Mouse (Mus musculus) hindbrain, embryonic 10.5 days (tissue): ENCODE results near the gene Fcgrt. TPM values are rescaled to one million over a fixed set of nuclear protein-coding genes. Genes with fewer than 3 reads are reported as not detected.
A peak's percentile ranks its signal among the peaks of the same experiment; 100 is the strongest.

Source experiments
- DNase-seq: peaks from one replicate; pipeline ENCODE4 v3.0.0-alpha.2; 2017; ENCODE audit warnings: low spot score
- H3K27ac ChIP-seq: fragments of 300-500 bp; sonication (generic); 2 replicates; pipeline ENCODE4 v1.5.1; 2016; ENCODE audit warnings: mild to moderate bottlenecking, moderate library complexity
- H3K27me3 ChIP-seq: fragments of 300-500 bp; sonication (generic); 2 replicates; pipeline ENCODE4 v1.6.1; 2016; ENCODE audit warnings: mild to moderate bottlenecking; ENCODE audit not compliant: poor library complexity, insufficient read depth, severe bottlenecking
- H3K36me3 ChIP-seq: fragments of 300-500 bp; sonication (generic); 2 replicates; pipeline ENCODE4 v1.6.1; 2016; ENCODE audit warnings: mild to moderate bottlenecking, moderate library complexity
- H3K4me1 ChIP-seq: fragments of 300-500 bp; sonication (generic); replicated peaks from 2 replicates; pipeline ENCODE4 v1.6.1; 2016; ENCODE audit warnings: mild to moderate bottlenecking
- H3K4me3 ChIP-seq: fragments of 300-500 bp; sonication (generic); 2 replicates; pipeline ENCODE4 v1.5.1; 2016; ENCODE audit warnings: mild to moderate bottlenecking, moderate library complexity
- H3K9me3 ChIP-seq: fragments of 300-500 bp; sonication (generic); 2 replicates; pipeline ENCODE4 v1.6.1; 2016; ENCODE audit warnings: mild to moderate bottlenecking, moderate library complexity
- WGBS: fragments of 180-500 bp; shearing (Covaris S2); methylation state at CpG from one replicate; pipeline ENCODE4 v1.1.7; 2016; 5-methylcytosine and 5-hydroxymethylcytosine counted together
- polyA plus RNA-seq: library from polyadenylated mRNA; unstranded; fragments of >200 nt; fragmentation: Nextera tagmentation; extraction: Ambion mirVana; gene quantifications from 2 replicates; pipeline ENCODE4 v1.2.1, GENCODE M21; 2016

Gene Fcgrt
- polyA plus RNA-seq, 1 experiment from 2014 or later = 13.1 TPM

DNA sequence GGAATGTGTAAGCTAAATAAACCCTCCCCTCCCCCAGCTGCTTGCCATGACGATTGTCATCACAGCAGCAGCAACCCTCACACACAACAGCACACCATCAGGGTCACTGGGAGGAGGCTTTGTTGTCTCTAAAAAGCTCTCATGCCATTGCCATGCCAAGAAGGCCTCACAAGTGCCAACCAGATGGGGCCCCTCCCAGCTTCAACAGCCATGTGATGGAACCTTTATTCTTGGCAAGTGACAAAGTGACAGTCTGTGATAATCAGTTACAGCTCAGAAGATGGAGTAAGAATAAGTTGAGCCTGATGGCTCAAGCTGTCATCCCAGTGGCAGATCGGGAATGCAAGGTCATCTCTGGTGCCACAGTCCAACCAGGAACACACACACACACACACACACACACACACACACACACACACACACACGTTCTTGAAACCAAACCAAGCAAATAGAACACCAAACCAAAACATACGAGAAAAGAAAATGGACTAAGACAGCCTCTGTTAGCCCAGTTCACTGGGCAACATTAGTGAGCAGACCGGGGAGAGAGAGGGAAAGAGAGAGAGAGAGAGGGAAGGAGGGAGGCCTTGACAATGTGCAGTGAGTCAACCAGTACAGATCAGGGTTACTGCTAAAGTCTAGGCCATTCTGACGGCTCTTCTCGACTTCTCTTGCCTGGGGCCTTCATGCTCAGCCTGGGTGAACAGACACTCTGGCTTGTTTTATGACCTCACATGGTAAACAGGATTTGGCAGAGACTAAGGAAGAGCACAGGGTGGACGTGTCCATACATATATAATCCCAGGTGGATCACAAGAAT, 36.5 kb upstream of the Fcgrt start:
- no peak for DNase-seq
- 88% methylated on average over 8 of the region's 8 CpGs for WGBS

DNA sequence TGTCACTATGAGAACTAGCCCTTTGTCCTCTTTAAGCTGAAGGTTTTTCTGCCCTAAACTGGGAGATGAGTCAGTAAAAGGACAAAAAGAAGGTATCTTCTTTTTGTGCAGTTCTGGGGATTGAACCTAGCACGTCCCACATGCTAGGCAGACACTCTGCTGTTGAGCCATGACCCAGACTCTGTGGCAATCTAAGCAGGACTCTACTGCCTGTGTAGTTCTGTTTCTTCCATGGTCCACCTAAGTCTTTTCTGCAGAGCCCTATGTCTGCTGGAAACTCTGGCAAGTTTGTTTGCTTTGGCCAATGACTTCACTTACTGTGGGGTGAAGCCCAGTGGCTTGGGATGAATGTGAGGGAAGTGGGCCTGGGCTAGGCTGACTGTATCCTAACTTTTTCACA, 34.8 kb upstream of the Fcgrt start:
- DNase-seq = no peak
- Histone ChIP-seq H3K36me3 (peaks cover 22% of the 10 kb centered on the region), H3K27me3 (peaks cover 40% of the 10 kb centered on the region), H3K4me1 (peaks cover 29% of the 10 kb centered on the region), H3K4me3 (no peak overlapping the region), H3K27ac (no peak overlapping the region), H3K9me3 (no peaks in the 10 kb centered on the region)
- 86% methylated on average over 1 of the region's 1 CpGs for WGBS

More for the DNA sequence above, 36.5 kb upstream of the Fcgrt start:
- peaks cover 39% of the 10 kb centered on the region for H3K36me3 ChIP-seq
- H3K27me3 ChIP-seq = peaks cover 25% of the 10 kb centered on the region
- no peak overlapping the region for H3K4me3 ChIP-seq
- H3K27ac ChIP-seq = no peak overlapping the region
- H3K4me1 ChIP-seq = peaks cover 16% of the 10 kb centered on the region
- H3K9me3 ChIP-seq = no peaks in the 10 kb centered on the region

DNA sequence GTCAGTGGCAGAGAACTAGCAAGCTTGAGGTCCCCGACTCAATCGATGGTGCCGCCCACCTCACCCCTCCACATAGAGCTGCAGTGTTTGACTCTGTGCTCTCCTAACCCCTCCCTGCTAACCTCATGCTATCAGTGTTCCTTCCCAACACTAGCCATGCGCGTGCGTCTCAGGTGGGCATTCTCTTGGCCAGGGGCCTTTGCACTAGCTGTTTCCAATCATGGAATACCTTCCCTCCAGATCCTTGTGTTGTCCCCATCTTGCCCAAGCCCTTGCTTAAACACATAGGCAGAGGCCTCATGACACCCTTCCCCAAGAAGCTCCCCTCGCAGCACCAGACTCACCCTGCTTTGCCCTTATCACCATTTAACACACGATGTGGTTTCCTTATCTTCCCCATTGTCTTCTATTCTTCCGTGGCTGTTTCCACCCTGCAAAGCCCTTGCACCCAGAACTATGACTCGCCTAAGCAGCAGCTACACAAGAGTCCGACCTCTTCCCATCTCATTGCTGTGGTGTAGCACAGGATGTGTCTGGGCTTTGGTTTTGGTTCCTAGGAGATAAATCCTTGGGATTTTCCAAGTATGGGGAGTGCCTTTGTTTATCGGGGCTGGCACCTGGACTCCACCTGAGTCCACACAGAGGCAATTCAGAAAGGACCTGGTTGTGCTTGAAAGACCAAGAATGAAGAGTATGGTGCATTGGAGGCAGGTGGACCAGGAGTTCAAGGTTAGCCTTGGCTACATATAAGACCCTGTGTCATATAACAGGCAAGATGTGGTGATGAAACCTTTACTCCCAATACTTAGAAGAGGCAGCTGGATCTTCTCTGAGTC, 33.7 kb upstream of the Fcgrt start:
- WGBS = 81% methylated on average over 12 of the region's 12 CpGs
- Histone ChIP-seq H3K9me3 (no peaks in the 10 kb centered on the region), H3K36me3 (peaks cover 12% of the 10 kb centered on the region), H3K4me3 (no peak overlapping the region), H3K27me3 (peaks cover 40% of the 10 kb centered on the region), H3K27ac (no peak overlapping the region), H3K4me1 (peaks cover 29% of the 10 kb centered on the region)
- DNase-seq = no peak

DNA sequence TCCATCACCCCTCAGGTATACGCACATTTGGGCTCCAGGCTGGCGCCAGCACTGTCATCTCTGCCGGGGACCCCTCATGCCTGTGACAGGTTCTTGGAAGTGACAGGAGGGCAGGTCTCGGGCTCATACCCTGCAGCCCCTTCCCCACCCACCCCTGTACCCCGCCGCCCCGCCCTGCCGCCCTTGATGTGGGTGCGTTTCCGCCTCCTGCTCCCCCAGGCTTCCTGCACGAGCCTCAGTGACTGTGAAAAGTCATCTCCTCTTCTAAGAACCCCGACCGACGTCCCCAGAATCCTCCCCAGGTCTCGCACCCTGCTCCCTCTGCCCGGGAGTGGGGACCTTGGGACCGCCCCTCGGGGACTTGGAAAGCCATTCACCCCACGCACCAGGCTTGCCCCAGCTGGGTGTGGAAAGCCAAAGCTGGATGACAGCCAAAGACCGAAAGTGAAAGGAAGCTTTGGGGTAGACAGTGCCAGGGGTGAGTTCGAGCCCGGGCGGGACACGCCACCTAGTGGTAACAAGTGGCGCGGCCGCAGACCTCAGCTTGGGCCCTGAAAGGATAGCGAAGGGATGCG, 32.4 kb upstream of the Fcgrt start, which contains the start of the genes Gm45713 and Flt3l:
Gene Gm45713, minus strand, starts transcription at position 239 of the 575 bp plus-strand sequence.
Gene Flt3l, minus strand, starts transcription at position 440 of the 575 bp plus-strand sequence.
- no peaks in the 10 kb centered on the region for H3K9me3 ChIP-seq
- peak within 1 kb of the TSS; percentile 66 for H3K4me3 ChIP-seq
- 4% methylated on average over 29 of the region's 29 CpGs for WGBS
- peaks cover 29% of the 10 kb centered on the region for H3K4me1 ChIP-seq
- peak within 1 kb of the TSS; percentile 82 for H3K27ac ChIP-seq
- H3K36me3 ChIP-seq = no peaks in the 10 kb centered on the region
- H3K27me3 ChIP-seq = peaks cover 40% of the 10 kb centered on the region
- peak; percentile 84 for DNase-seq

DNA sequence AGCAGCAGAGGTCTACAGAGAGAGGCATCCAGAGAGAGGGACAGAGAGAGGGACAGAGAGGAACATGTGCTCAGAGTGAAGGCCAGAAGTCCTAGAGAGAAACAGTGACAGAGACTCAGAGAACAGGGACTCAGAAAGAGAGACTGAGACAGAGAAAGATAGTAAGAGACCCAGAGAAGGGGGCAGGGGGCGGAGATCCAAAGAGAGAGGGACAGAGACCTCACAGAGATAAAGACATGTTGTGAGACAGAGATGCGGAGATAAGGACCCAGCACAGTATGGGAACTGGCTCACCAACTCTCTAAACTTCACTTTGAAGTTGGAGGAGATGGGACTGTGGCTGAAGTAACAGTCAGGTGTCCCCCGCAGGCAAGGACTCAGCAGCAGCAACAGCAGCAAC, 31.7 kb upstream of the Fcgrt start:
- H3K27me3 ChIP-seq = peaks cover 40% of the 10 kb centered on the region
- DNase-seq = no peak
- peaks cover 29% of the 10 kb centered on the region for H3K4me1 ChIP-seq
- WGBS = 79% methylated on average over 3 of the region's 3 CpGs
- H3K9me3 ChIP-seq = no peaks in the 10 kb centered on the region
- peak overlapping the region; percentile 66 for H3K4me3 ChIP-seq
- no peaks in the 10 kb centered on the region for H3K36me3 ChIP-seq
- H3K27ac ChIP-seq = peak overlapping the region; percentile 82; the same call in 1 of the 2 replicates

DNA sequence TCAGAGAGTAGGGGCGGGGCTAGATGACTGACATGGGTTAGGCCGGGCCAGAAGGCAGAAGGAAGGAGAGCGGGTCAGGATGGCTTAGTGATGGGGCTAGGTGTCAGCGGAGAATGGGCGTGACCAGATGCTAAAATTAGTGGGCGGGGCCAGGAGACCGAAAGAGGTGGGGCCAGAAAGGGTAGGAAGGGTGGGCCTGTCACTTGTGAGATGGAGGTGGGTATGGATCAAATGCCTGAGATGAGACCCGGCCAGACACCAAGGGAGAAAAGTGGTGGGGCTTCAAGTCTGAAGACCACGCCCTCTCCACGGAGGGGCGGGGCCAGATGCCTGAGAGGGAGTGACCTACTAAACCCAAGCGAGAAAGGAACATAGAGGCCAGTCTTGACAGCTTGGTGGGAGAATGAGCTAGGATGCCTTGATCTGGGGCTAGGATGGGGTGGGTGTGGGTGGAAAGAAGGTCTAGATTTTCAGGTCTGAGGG, 30.9 kb upstream of the Fcgrt start:
- no peak for DNase-seq
- H3K27me3 ChIP-seq = peaks cover 40% of the 10 kb centered on the region
- H3K9me3 ChIP-seq = no peaks in the 10 kb centered on the region
- no peak overlapping the region for H3K27ac ChIP-seq
- H3K4me1 ChIP-seq = peaks cover 33% of the 10 kb centered on the region
- peak overlapping the region; percentile 19 for H3K4me3 ChIP-seq
- WGBS = 5% methylated on average over 12 of the region's 12 CpGs
- no peaks in the 10 kb centered on the region for H3K36me3 ChIP-seq

DNA sequence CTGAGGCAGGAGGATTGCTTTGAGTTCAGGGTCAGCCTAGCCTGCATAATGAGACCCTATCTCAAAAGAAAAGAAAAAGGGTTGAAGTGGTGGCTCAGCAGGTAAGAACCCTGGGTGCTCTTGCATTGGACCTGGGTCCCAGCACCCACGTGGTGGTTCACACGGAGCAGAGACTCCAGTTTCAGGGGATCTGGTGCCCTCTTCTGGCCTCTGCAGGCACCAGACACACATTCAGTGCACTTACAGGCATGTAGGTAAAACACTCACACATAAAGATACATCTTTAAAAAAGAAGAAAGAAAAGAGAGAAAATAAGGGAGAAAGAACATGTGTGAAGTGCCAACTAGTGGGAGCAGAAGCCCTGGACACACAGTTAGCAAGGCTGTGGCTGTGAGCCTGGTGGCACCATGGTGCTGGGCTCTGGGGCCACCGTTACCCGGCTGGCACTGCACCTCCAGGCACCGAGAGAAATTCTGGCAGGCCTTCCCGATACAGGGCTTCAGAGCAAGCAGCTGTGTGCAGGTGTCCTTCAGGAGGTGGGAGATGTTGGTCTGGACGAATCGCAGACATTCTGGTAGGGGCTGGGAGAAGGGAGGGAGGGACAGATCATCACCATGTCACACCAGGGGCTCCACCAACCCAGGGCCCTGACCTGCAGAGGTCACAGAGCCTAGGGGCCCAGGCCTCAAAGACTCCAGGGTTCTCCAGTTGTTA, 30.0 kb upstream of the Fcgrt start:
- no peaks in the 10 kb centered on the region for H3K9me3 ChIP-seq
- 73% methylated on average over 8 of the region's 8 CpGs for WGBS
- H3K4me1 ChIP-seq = peaks cover 40% of the 10 kb centered on the region
- H3K4me3 ChIP-seq = no peak overlapping the region
- no peak for DNase-seq
- no peaks in the 10 kb centered on the region for H3K36me3 ChIP-seq
- H3K27me3 ChIP-seq = peaks cover 40% of the 10 kb centered on the region
- no peak overlapping the region for H3K27ac ChIP-seq

DNA sequence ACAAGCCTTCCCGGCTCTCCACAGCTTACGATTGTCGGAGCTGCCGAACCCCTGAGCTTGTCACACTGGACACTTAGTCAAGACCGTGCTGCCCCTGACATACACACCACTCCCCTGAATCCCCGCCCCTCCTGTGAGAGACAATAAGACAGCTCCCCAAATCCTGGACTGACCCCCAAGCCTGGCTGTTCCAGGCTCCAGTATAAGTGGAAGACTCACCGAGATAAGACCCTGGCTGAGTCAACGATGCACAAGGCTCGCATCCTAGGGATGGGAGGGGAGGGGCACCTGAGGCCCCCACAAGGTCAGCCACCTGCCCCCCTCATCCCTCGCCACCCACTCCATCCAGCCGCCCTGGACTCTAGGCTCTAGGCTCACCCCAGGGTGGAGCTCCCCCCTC, 28.2 kb upstream of the Fcgrt start:
- 77% methylated on average over 11 of the region's 11 CpGs for WGBS
- Histone ChIP-seq H3K4me3 (no peak overlapping the region), H3K4me1 (peaks cover 47% of the 10 kb centered on the region), H3K27ac (peak overlapping the region; percentile 9; the same call in 1 of the 2 replicates), H3K27me3 (peaks cover 26% of the 10 kb centered on the region), H3K9me3 (no peaks in the 10 kb centered on the region), H3K36me3 (peaks cover 12% of the 10 kb centered on the region)
- DNase-seq = no peak

DNA sequence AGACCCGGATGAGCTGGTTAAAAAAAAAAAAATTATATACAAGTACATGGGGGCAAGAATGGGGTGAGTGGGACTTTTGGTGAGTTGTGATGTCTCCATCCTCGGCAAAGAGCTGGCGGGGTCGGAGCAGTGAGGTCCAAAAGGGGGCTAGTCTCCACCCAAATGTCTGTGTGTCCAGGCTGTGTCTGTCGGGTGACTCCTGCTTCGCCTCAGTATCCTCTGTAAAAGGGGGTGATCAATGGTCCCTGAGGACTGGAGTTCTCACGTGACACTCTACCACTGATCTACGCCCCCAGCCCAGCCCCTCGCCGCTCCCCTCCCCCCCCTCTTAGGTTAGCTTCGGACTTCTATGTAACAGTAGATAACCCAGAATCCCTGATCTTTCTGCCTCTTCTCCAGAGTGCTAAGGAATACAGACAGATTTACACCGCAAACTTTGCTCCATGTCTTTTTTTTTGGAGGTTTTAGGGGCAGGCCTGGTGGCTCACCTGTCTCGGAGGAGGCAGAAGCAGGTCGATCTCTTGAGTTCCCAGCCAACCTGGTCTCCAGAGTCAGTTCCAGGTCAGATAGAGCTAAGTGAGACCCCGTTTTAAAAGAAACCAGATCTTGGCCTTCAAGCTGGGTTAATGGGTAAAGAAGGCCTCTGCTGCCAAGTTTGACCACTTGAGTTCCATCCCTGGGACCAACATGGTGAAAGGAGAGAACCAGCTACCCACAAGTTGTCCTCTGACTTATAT, 26.3 kb upstream of the Fcgrt start:
- Histone ChIP-seq H3K27ac (peak overlapping the region; percentile 100), H3K27me3 (peaks cover 13% of the 10 kb centered on the region), H3K4me3 (peak overlapping the region; percentile 90), H3K36me3 (peaks cover 31% of the 10 kb centered on the region), H3K9me3 (no peaks in the 10 kb centered on the region), H3K4me1 (peaks cover 55% of the 10 kb centered on the region)
- DNase-seq = no peak
- 44% methylated on average over 15 of the region's 15 CpGs for WGBS

DNA sequence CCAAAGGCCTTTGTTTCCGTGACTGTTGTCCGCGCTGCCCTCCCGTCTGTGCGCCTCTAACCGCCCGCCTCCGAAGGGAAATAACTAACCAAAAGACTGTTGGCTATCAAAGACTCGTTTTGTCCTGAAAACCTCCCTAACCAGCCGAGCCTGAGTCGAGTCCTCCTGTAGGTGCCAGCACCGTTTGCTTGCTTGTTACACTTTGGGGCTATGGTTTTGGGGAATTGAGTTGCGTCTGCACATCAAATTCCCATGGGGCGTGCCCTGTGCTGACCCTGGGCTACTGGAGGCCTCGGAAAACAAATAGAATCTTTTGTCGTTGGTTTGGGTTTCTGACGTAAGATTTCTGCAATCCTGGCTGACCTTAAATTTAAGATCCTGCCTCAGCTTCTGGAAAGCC, 25.7 kb upstream of the Fcgrt start:
- H3K4me3 ChIP-seq = peak overlapping the region; percentile 90
- H3K4me1 ChIP-seq = peaks cover 56% of the 10 kb centered on the region
- peaks cover 32% of the 10 kb centered on the region for H3K36me3 ChIP-seq
- peak overlapping the region; percentile 100 for H3K27ac ChIP-seq
- 2% methylated on average over 17 of the region's 17 CpGs for WGBS
- H3K9me3 ChIP-seq = no peaks in the 10 kb centered on the region
- peaks cover 7% of the 10 kb centered on the region for H3K27me3 ChIP-seq
- DNase-seq = peak; percentile 78

DNA sequence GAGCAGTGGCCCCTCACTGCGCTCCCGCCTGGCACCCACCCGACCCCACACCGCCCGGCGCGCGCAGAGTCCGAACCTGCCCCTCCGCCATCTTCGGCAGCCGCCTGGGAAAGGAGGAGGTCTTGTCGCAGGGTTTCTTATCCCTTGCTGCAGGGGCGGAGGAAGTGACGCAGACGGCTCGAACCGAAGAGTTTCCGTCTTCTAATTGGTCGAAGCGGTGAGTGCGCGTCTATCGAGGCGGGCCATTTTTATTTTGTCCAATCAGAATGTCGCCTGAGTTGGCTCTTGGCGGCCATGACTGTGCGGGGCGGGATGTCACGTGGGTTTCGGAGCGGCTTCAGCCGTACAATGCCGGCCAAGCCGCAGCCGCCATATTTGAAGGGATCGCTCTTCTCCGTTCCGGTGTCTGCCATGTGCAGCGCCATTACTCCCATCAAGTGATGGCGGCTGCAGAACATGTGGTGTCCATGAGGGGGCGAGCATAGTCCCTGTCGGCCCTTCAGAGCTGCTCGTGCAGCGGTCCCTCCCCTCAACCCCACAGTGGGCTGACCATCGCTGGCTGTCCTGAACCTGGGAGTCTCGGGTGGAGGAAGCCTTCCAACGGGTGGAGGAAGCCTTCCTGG, 25.1 kb upstream of the Fcgrt start, which contains the start of gene Rpl13a:
Gene Rpl13a, minus strand, starts transcription at position 138 of the 623 bp plus-strand sequence.
- DNase-seq = peak; percentile 99
- Histone ChIP-seq H3K4me1 (peaks cover 50% of the 10 kb centered on the region), H3K9me3 (no peaks in the 10 kb centered on the region), H3K27me3 (peaks cover 2% of the 10 kb centered on the region; the same call in 1 of the 2 replicates), H3K27ac (peak within 1 kb of the TSS; percentile 100), H3K4me3 (peak within 1 kb of the TSS; percentile 90), H3K36me3 (peaks cover 32% of the 10 kb centered on the region)
- WGBS = under 1% methylated on average over 48 of the region's 48 CpGs
